Mouse (Mus musculus) spleen, postnatal 14 days (tissue): ENCODE measurements at regions not wholly inside any gene's neighbourhood (a gene's known extent, or its start where the extent isn't known, plus 50 kb on each side); places are given as distances from the start of the nearest gene placed in this dataset.
A peak's percentile ranks its signal among the peaks of the same experiment; 100 is the strongest.

Source experiments
- DNase-seq, 2 experiments: peaks; one replicate each; pipeline ENCODE4 v3.0.0; 2021 to 2022; ENCODE audit warnings: low spot score in 2 of 2

DNA sequence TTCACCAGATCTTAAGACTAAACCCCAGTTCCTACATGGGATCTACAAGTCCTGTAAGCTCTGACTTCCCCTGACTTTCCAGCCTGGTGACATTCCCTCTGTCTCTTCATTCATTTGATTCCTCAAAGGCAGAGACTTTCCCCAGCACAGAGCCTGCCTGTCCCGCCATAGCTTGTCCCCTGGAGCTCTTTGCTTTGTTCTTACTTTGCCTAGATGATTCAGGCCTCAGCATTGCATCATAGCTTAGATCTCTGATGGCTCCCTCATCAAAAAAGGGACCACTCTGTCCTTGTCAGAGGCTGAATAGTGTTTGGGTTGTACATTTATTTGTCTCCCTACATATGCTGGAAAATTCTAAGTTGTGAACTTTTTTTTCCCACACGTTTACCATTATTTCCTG, 57.6 kb upstream of the Exoc6 start:
- no peak for DNase-seq

DNA sequence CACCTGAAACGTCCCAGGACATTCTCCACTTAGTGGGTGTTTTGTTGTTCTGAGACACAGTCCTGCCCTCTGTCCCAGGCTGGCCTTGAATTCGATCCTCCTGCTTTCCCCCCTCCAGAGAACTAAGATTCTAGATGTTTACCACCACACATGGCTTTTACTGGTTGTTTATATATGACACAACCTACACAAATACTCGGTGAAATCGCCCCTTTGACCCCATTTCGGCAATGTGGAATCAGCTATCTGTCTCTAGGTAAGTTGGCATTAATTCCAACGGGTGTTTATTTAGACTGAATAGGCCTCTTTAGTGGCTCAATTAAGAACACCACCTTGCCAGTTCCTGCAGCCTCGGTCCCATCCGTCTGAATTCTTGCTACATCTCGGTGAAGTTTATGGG, 56.8 kb upstream of the Exoc6 start:
- no peak for DNase-seq

DNA sequence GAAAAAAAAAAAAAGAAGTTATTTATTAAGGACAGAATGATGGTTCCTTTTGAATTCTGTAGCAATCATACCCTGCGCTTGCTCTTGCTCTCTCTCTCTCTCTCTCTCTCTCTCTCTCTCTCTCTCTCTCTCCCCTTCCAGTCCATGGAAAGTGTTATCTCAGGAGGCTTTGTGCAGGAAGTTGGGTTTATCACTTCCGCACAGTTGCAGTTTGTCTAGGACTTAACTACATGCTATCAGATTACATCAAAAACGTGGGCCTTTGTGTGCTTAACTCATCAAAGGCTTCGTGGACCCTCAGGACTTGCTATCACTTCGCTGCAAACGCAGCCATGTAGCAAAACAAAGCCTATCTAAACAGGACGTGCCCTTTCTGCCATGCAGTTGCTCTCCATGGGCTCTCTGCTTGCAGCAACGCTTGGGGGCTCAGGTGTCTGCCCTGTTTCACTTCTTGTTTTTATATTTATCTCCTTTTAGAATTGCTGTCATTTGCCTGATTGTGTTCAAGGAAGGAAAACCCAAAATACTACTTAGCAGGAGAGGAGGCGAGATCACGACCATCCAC, 56.2 kb upstream of the Exoc6 start:
- DNase-seq = no peak

- no peak for DNase-seq
These were observed 55.4 kb upstream of the Exoc6 start for GRCm38 (mm10) chr19:37494806-37495205.

GRCm38 (mm10) chr19:37495319-37496270, 54.6 kb upstream of the Exoc6 start:
- DNase-seq = peak; percentile 40 to 58

DNA sequence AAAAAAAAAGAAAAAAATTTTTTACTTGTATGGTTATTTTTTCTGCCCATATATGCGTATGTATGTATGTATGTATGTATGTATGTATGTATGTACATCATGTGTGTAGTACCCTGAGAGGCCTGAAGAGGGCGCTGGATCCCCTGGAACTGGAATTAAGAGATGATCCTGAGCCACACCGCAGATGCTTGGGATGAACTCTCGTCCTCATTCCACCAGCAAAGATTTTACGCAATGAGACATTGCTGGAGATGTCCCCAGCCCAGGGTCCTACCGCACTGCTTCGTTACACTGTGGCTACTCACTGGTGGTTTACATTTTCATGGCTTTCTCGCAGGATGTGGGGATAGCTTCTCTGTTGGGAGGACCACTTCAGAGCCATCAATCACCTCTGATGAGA, 53.5 kb upstream of the Exoc6 start:
- DNase-seq = no peak

DNA sequence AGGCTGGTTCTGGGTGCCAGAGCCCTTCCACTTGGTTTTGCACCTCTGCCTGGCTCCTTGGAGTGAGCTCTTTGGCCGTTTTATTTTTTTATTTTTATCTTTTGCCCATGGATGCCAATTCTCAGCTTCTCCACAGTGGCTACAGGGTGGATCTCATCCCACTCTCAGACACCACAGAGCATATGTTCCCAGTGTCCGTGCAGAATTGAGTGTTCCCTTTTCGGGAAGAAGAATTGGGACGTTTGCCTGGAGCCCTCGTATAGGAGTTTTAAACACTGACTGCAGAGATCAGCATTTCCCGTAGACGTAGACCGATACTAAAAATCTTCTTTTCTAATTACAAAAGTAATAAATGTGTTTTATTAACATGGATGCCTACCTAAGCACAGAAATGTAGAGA, 53.1 kb upstream of the Exoc6 start:
- no peak for DNase-seq

DNA sequence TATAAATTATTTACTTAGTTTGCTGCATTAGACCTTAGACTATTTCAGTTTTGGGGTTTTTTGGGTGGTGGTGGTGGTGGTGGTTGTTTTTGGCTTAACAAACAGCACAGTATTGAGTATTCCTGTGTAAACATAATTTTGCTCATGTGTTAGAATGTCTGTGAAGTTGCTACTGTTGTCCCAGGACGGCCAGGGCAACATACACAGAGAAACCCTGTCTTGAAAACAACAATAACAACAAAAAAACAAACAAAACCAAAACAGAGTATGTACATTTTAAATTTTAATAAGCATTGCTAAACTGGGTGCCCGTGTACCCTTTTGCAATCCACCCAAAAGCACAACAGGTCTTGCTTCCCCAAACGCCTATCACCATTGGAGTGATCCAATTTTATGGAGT, 51.8 kb upstream of the Exoc6 start:
- no peak for DNase-seq
